Mouse (Mus musculus) E14TG2a.4 (cell line): ENCODE measurements at regions not wholly inside any gene's neighbourhood (a gene's known extent, or its start where the extent isn't known, plus 50 kb on each side); places are given as distances from the start of the nearest gene placed in this dataset.

Experiments used
- CTCF ChIP-seq: conservative IDR thresholded peaks from 2 replicates; pipeline ENCODE4 v1.5.1; 2014; ENCODE audit warnings: low read length
- NANOG ChIP-seq: IDR thresholded peaks from 2 replicates; pipeline ENCODE4 v1.6.1; 2014; ENCODE audit warnings: borderline replicate concordance, low read length, mixed read lengths

- TF ChIP-seq CTCF (no peak), NANOG (no peak)
These were observed 206.6 kb downstream of the Gm7489 start for GRCm38 (mm10) chr15:54091301-54091700.
